Mouse (Mus musculus): ENCODE measurements at regions not wholly inside any gene's neighbourhood (a gene's known extent, or its start where the extent isn't known, plus 50 kb on each side); places are given as distances from the start of the nearest gene placed in this dataset.

- Histone ChIP-seq H3K27me3 (ENCODE audit: control insufficient read depth, insufficient read depth, low read length) (peaks cover 26% of the 10 kb centered on the region), H3K9ac (replicated peaks; ENCODE audit: low read length) (peak overlapping the region; percentile 20; the same call in 1 of the 2 replicates), H3K4me3 (replicated peaks; ENCODE audit: low read depth, low read length) (no peak overlapping the region; the same call in 1 of the 2 replicates), H3K9me3 (ENCODE audit: control insufficient read depth, low read length) (no peaks in the 10 kb centered on the region), H3K36me3 (ENCODE audit: control insufficient read depth, insufficient read depth, low read length) (no peaks in the 10 kb centered on the region), H3K27ac (replicated peaks; ENCODE audit: low read depth, low read length) (peak overlapping the region; percentile 39; the same call in 1 of the 2 replicates), H3K4me2 (ENCODE audit: low read length) (peak overlapping the region; percentile 45), H3K4me1 (ENCODE audit: control insufficient read depth, insufficient read depth, low read length) (peaks cover 12% of the 10 kb centered on the region)
- WGBS, result 7% methylated on average over 14 of the region's 14 CpGs
- ATAC-seq (ENCODE audit: low FRiP score, low TSS enrichment), result peak; percentile 62
- DNase-seq, result peak; percentile 71
These were observed 133.2 kb downstream of the 3100002H09Rik start for GRCm38 (mm10) chr4:124477359-124477868.

- H3K9me3 ChIP-seq (ENCODE audit: control insufficient read depth, low read length), result no peaks in the 10 kb centered on the region
- H3K4me1 ChIP-seq (ENCODE audit: control insufficient read depth, insufficient read depth, low read length), result 0 out of 2 replicates have a peak, but pooled peaks cover 8% of the 10 kb centered on the region
- DNase-seq (peak; percentile 59), ATAC-seq (ENCODE audit: low FRiP score, low TSS enrichment) (no peak; the same call in 1 of the 2 replicates)
- H3K4me3 ChIP-seq (replicated peaks; ENCODE audit: low read depth, low read length), result no peak overlapping the region
- H3K4me2 ChIP-seq (ENCODE audit: low read length), result no peak overlapping the region
- no peak overlapping the region for H3K27ac ChIP-seq (replicated peaks; ENCODE audit: low read depth, low read length)
- 35% methylated on average over 18 of the region's 18 CpGs for WGBS
- H3K27me3 ChIP-seq (ENCODE audit: control insufficient read depth, insufficient read depth, low read length), result 0 out of 2 replicates have a peak, but pooled peaks cover 8% of the 10 kb centered on the region
- no peaks in the 10 kb centered on the region for H3K36me3 ChIP-seq (ENCODE audit: control insufficient read depth, insufficient read depth, low read length)
- no peak overlapping the region for H3K9ac ChIP-seq (replicated peaks; ENCODE audit: low read length)
These were observed 145.3 kb downstream of the 3100002H09Rik start for GRCm38 (mm10) chr4:124465229-124465820.

DNA sequence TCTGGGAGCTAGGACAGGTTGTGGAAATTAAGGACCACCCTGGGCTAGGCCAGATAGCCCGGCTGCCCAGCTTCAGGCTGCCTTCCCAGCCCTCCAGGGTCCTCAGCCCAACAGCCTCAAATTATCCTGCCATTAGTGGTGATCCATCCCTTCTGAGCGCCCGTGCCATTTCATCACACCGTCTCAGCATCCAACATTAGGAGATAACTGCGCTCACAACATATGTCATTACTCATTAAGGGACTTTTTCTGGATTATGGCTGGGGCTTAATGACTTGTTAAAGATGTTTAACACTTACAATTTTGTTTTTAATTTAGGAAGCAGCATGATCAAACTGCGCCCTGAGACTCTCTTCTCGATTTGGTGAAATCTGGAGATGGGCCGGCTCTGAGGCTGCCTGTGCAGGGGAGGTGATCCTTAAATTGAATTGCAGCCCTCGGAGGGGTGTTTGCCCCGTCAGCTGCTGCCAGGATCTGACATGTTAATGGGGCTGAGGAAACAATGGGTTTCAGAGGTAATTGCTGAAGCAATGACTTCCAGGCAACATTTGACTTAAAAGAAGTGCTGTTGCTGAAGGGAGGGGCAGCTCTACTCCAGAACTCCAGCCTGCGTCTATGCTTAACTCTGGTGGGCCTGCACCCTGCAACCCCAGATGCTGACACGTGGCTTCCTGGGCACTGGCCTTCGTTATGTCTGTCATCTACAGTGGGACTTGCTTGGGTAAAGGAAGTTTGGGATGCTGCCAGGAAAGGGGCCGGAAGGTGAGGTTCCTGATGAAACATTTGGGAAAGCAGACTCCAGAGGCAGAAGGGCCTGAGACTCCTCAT lies 154.9 kb downstream of the 3100002H09Rik start:
- Histone ChIP-seq H3K27ac (replicated peaks; ENCODE audit: low read depth, low read length) (no peak overlapping the region), H3K4me3 (replicated peaks; ENCODE audit: low read depth, low read length) (no peak overlapping the region), H3K36me3 (ENCODE audit: control insufficient read depth, insufficient read depth, low read length) (no peaks in the 10 kb centered on the region), H3K4me2 (ENCODE audit: low read length) (no peak overlapping the region), H3K27me3 (ENCODE audit: control insufficient read depth, insufficient read depth, low read length) (peaks cover 2% of the 10 kb centered on the region), H3K9ac (replicated peaks; ENCODE audit: low read length) (no peak overlapping the region), H3K9me3 (ENCODE audit: control insufficient read depth, low read length) (no peaks in the 10 kb centered on the region), H3K4me1 (ENCODE audit: control insufficient read depth, insufficient read depth, low read length) (peaks cover 13% of the 10 kb centered on the region)
- DNase-seq (no peak), ATAC-seq (ENCODE audit: low FRiP score, low TSS enrichment) (no peak)
- 38% methylated on average over 14 of the region's 14 CpGs for WGBS

DNA sequence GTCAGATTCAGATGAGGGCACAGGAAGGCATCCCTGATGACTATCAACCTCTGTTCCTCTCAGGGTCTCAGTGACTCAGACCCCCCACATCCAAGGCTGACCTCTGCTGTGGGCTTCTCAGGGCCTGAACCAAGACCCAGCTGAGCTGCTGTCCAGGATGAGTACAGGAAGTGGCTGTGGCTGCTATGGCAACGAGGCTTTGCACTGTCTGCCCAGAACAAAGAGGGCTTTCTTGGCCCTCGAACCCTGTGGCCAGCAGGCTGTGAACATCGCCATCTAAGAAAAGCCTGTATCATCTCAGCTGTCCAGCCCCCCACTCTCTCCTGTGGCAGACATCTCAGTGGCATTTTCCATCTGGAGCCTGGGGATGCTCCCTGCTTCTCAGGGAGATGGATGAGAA lies 159.5 kb downstream of the 3100002H09Rik start:
- H3K27me3 ChIP-seq (ENCODE audit: control insufficient read depth, insufficient read depth, low read length), result no peaks in the 10 kb centered on the region; the same call in none of the 2 replicates
- no peaks in the 10 kb centered on the region for H3K36me3 ChIP-seq (ENCODE audit: control insufficient read depth, insufficient read depth, low read length)
- no peak overlapping the region for H3K4me3 ChIP-seq (replicated peaks; ENCODE audit: low read depth, low read length)
- H3K4me1 ChIP-seq (ENCODE audit: control insufficient read depth, insufficient read depth, low read length), result peaks cover 14% of the 10 kb centered on the region
- 3% methylated on average over 3 of the region's 3 CpGs for WGBS
- no peak overlapping the region for H3K4me2 ChIP-seq (ENCODE audit: low read length)
- H3K9ac ChIP-seq (replicated peaks; ENCODE audit: low read length), result no peak overlapping the region; the same call in 1 of the 2 replicates
- H3K27ac ChIP-seq (replicated peaks; ENCODE audit: low read depth, low read length), result no peak overlapping the region
- peak; percentile 52 for DNase-seq
- no peaks in the 10 kb centered on the region; the same call in 1 of the 2 replicates for H3K9me3 ChIP-seq (ENCODE audit: control insufficient read depth, low read length)
- no peak for ATAC-seq (ENCODE audit: low FRiP score, low TSS enrichment)

DNA sequence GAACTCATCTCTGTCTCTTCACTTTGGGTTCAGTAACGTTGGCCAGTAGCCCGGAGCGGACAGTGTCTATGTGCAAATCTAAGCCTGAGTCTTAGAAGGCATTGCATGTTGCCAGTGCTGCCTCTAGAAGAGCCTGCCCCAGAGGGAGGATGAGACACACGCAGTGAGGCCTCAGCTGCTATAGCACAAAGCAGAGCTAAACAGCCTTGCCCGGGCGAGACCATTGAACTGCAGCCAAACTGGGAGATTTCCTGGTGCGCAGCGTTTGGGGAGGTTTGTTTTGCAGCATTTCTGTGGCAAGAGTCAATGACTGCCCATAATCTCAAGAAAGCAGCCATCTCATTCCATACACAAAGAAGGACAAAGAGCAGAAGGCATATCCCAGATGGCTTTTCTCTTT lies 164.0 kb downstream of the 3100002H09Rik start:
- no peaks in the 10 kb centered on the region for H3K36me3 ChIP-seq (ENCODE audit: control insufficient read depth, insufficient read depth, low read length)
- H3K9ac ChIP-seq (replicated peaks; ENCODE audit: low read length), result no peak overlapping the region
- no peak overlapping the region for H3K4me3 ChIP-seq (replicated peaks; ENCODE audit: low read depth, low read length)
- DNase-seq (peak; percentile 71), ATAC-seq (ENCODE audit: low FRiP score, low TSS enrichment) (no peak)
- 39% methylated on average over 8 of the region's 8 CpGs for WGBS
- no peak overlapping the region for H3K27ac ChIP-seq (replicated peaks; ENCODE audit: low read depth, low read length)
- H3K27me3 ChIP-seq (ENCODE audit: control insufficient read depth, insufficient read depth, low read length), result peaks cover 7% of the 10 kb centered on the region; the same call in 1 of the 2 replicates
- no peak overlapping the region for H3K4me2 ChIP-seq (ENCODE audit: low read length)
- H3K4me1 ChIP-seq (ENCODE audit: control insufficient read depth, insufficient read depth, low read length), result peaks cover 34% of the 10 kb centered on the region
- no peaks in the 10 kb centered on the region; the same call in 1 of the 2 replicates for H3K9me3 ChIP-seq (ENCODE audit: control insufficient read depth, low read length)

DNA sequence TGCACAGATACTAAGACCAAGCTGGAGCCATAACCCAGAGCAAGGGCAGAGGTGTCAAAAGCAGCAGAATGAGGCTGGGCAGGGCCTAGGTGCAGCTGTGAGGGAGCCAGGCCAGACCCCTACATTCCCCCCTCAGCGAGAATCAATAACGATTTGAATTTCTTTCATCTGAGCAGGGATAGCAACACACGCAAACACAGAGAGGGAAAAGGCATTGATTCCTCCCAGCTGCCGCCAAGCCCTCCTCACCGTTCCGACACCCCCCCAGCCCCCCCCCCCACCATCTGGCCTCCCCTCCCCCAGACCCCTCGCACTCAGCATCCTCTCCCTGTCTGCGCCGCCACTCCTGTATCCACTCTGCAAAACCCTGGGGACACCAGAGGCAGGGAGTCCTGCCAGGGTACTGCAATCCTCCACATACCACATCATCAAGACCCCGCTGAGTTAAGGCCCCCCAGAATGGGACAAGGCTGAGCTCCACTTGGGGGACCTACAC lies 166.9 kb downstream of the 3100002H09Rik start:
- ATAC-seq (ENCODE audit: low FRiP score, low TSS enrichment), result peak; percentile 69
- peaks cover 27% of the 10 kb centered on the region for H3K4me1 ChIP-seq (ENCODE audit: control insufficient read depth, insufficient read depth, low read length)
- no peak overlapping the region for H3K9ac ChIP-seq (replicated peaks; ENCODE audit: low read length)
- under 1% methylated on average over 10 of the region's 10 CpGs for WGBS
- no peak overlapping the region for H3K4me3 ChIP-seq (replicated peaks; ENCODE audit: low read depth, low read length)
- peak; percentile 63 for DNase-seq
- peak overlapping the region; percentile 55; the same call in 1 of the 2 replicates for H3K27ac ChIP-seq (replicated peaks; ENCODE audit: low read depth, low read length)
- H3K27me3 ChIP-seq (ENCODE audit: control insufficient read depth, insufficient read depth, low read length), result peaks cover 10% of the 10 kb centered on the region
- peak overlapping the region; percentile 31 for H3K4me2 ChIP-seq (ENCODE audit: low read length)
- H3K36me3 ChIP-seq (ENCODE audit: control insufficient read depth, insufficient read depth, low read length), result no peaks in the 10 kb centered on the region
- no peaks in the 10 kb centered on the region; the same call in 1 of the 2 replicates for H3K9me3 ChIP-seq (ENCODE audit: control insufficient read depth, low read length)

DNA sequence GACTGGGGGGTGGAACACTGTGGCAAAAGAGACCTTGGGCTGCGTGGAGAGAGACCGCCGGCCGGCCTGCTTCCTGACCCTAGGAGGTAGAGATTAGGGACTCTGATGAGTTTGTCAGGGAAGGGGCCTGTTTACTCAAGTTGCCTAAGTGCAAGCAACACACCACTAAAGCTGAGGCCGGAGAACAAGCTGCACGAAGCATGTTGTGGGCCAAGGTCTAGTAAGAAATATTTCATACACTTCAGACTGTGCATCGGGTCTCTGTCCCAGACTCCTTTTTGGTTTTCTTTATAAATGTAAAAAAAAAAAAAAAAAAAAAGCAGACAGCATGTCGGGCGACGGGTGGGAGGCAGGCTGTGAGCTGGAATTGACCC lies 167.5 kb downstream of the 3100002H09Rik start:
- H3K27ac ChIP-seq (replicated peaks; ENCODE audit: low read depth, low read length), result peak overlapping the region; percentile 55; the same call in 1 of the 2 replicates
- peaks cover 10% of the 10 kb centered on the region for H3K27me3 ChIP-seq (ENCODE audit: control insufficient read depth, insufficient read depth, low read length)
- 11% methylated on average over 10 of the region's 10 CpGs for WGBS
- no peak for ATAC-seq (ENCODE audit: low FRiP score, low TSS enrichment)
- DNase-seq, result no peak
- H3K4me1 ChIP-seq (ENCODE audit: control insufficient read depth, insufficient read depth, low read length), result peaks cover 27% of the 10 kb centered on the region
- H3K4me2 ChIP-seq (ENCODE audit: low read length), result no peak overlapping the region
- H3K9ac ChIP-seq (replicated peaks; ENCODE audit: low read length), result no peak overlapping the region
- H3K36me3 ChIP-seq (ENCODE audit: control insufficient read depth, insufficient read depth, low read length), result no peaks in the 10 kb centered on the region
- no peak overlapping the region for H3K4me3 ChIP-seq (replicated peaks; ENCODE audit: low read depth, low read length)
- no peaks in the 10 kb centered on the region; the same call in 1 of the 2 replicates for H3K9me3 ChIP-seq (ENCODE audit: control insufficient read depth, low read length)

DNA sequence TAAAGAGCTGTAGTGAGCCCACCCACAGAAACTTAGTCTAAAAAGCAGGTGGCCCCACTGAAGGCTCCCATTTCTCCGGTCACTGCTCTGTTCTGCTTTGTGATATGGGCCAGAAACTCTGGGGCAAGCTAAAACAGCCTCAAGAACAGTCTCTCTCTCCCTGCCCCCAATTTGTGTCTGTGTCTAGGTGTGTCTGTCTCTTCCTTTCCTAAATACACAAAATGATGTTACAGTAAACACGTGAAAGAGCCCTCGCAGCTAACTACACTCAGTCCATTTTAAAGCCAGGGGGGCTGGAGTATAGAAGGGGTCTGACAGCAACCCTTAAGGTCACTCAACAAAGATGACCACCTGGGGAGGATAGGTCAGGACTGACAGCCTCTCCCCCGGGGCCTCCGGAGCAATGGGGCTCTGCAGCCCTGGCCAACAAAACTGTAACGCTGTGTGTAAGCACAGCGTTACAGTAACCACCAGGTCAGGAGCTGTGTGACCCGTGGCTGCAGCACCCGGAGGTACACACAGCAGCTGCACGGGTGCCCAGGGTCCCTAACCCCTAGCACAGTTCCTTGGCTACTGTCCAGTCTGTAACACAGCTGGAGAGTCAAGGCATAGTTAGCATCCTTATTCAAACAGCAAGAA lies 168.0 kb downstream of the 3100002H09Rik start:
- Histone ChIP-seq H3K9ac (replicated peaks; ENCODE audit: low read length) (no peak overlapping the region), H3K4me2 (ENCODE audit: low read length) (no peak overlapping the region), H3K36me3 (ENCODE audit: control insufficient read depth, insufficient read depth, low read length) (no peaks in the 10 kb centered on the region), H3K4me1 (ENCODE audit: control insufficient read depth, insufficient read depth, low read length) (peaks cover 27% of the 10 kb centered on the region), H3K4me3 (replicated peaks; ENCODE audit: low read depth, low read length) (no peak overlapping the region), H3K27ac (replicated peaks; ENCODE audit: low read depth, low read length) (peak overlapping the region; percentile 14; the same call in 1 of the 2 replicates), H3K27me3 (ENCODE audit: control insufficient read depth, insufficient read depth, low read length) (peaks cover 10% of the 10 kb centered on the region), H3K9me3 (ENCODE audit: control insufficient read depth, low read length) (no peaks in the 10 kb centered on the region; the same call in 1 of the 2 replicates)
- no peak for ATAC-seq (ENCODE audit: low FRiP score, low TSS enrichment)
- WGBS, result 7% methylated on average over 10 of the region's 10 CpGs
- no peak for DNase-seq
